Mouse (Mus musculus): ENCODE results near the gene Zfyve27.

Zfyve27 gene

GRCm38 (mm10) chr19:42182673-42183072 lies 18.9 kb downstream of the Zfyve27 start:
- no peak for DNase-seq

- no peak for DNase-seq
These were observed 26.0 kb downstream of the Zfyve27 start for GRCm38 (mm10) chr19:42189735-42190134.

- peak; percentile 94 for DNase-seq
These were observed 26.7 kb downstream of the Zfyve27 start for GRCm38 (mm10) chr19:42190494-42190893.

GRCm38 (mm10) chr19:42193311-42193710 lies 29.6 kb downstream of the Zfyve27 start:
- DNase-seq: no peak

- DNase-seq: no peak
These were observed 32.6 kb downstream of the Zfyve27 start for GRCm38 (mm10) chr19:42196378-42196777.

- no peak for DNase-seq
These were observed 33.3 kb downstream of the Zfyve27 start for GRCm38 (mm10) chr19:42197066-42197465.

- DNase-seq: no peak
These were observed 34.3 kb downstream of the Zfyve27 start for GRCm38 (mm10) chr19:42198026-42198425.

- peak; percentile 93 for DNase-seq
These were observed 38.1 kb downstream of the Zfyve27 start, which contains the start of gene Sfrp5 for GRCm38 (mm10) chr19:42201696-42202381. TSS of gene Sfrp5 (minus strand) at chr19:42202252.

GRCm38 (mm10) chr19:42202467-42202866 lies 38.7 kb downstream of the Zfyve27 start:
- DNase-seq: no peak

- DNase-seq: peak; percentile 96
These were observed 40.6 kb downstream of the Zfyve27 start for GRCm38 (mm10) chr19:42204306-42204705.

GRCm38 (mm10) chr19:42205201-42205600 lies 41.5 kb downstream of the Zfyve27 start:
- no peak for DNase-seq

- DNase-seq: no peak
These were observed 45.7 kb downstream of the Zfyve27 start for GRCm38 (mm10) chr19:42209485-42209884.

- no peak for DNase-seq
These were observed 46.2 kb downstream of the Zfyve27 start for GRCm38 (mm10) chr19:42209976-42210375.

GRCm38 (mm10) chr19:42211936-42212335 lies 48.2 kb downstream of the Zfyve27 start:
- DNase-seq: no peak

- DNase-seq: no peak
These were observed 50.9 kb downstream of the Zfyve27 start for GRCm38 (mm10) chr19:42214601-42215000.

- DNase-seq: no peak
These were observed 53.1 kb downstream of the Zfyve27 start for GRCm38 (mm10) chr19:42216699-42217373.

- DNase-seq: no peak
These were observed 53.6 kb downstream of the Zfyve27 start for GRCm38 (mm10) chr19:42217374-42217763.

GRCm38 (mm10) chr19:42226451-42226850 lies 62.7 kb downstream of the Zfyve27 start:
- DNase-seq: no peak

GRCm38 (mm10) chr19:42229499-42230287 lies 65.9 kb downstream of the Zfyve27 start:
- no peak for DNase-seq

GRCm38 (mm10) chr19:42230288-42230568 lies 66.5 kb downstream of the Zfyve27 start:
- no peak for DNase-seq

- DNase-seq: no peak
These were observed 67.2 kb downstream of the Zfyve27 start for GRCm38 (mm10) chr19:42230986-42231385.

- DNase-seq: peak; percentile 95
These were observed 74.0 kb downstream of the Zfyve27 start for GRCm38 (mm10) chr19:42237602-42238340.

GRCm38 (mm10) chr19:42238341-42238715 lies 74.6 kb downstream of the Zfyve27 start:
- peak; percentile 97 for DNase-seq

Measured in heart, adult 11 months (tissue).